Mouse (Mus musculus) heart, embryonic 10.5 days (tissue): ENCODE measurements around the gene Senp5. TPM values are rescaled to one million over a fixed set of nuclear protein-coding genes. Genes with fewer than 3 reads are reported as not detected.
A peak's percentile ranks its signal among the peaks of the same experiment; 100 is the strongest.
"Not testable (repeated sequence)": the region's sequence is repeated elsewhere in the genome, so short reads cannot be mapped to it uniquely, and the experiment has no call there.

Source experiments
- DNase-seq: peaks from one replicate; pipeline ENCODE4 v3.0.0-alpha.2; 2017; ENCODE audit warnings: low spot score
- H3K27ac ChIP-seq: fragments of 300-500 bp; sonication (generic); 2 replicates; pipeline ENCODE4 v1.5.1; 2016; ENCODE audit warnings: mild to moderate bottlenecking
- H3K27me3 ChIP-seq: fragments of 300-500 bp; sonication (generic); 2 replicates; pipeline ENCODE4 v1.6.1; 2016; ENCODE audit warnings: mild to moderate bottlenecking; ENCODE audit not compliant: poor library complexity, insufficient read depth, severe bottlenecking
- H3K36me3 ChIP-seq: fragments of 300-500 bp; sonication (generic); 2 replicates; pipeline ENCODE4 v1.6.1; 2016; ENCODE audit warnings: mild to moderate bottlenecking, moderate library complexity
- H3K4me1 ChIP-seq: fragments of 300-500 bp; sonication (generic); 2 replicates; pipeline ENCODE4 v1.6.1; 2016; ENCODE audit warnings: mild to moderate bottlenecking
- H3K4me3 ChIP-seq: fragments of 300-500 bp; sonication (generic); 2 replicates; pipeline ENCODE4 v1.5.1; 2016; ENCODE audit warnings: mild to moderate bottlenecking, moderate library complexity
- H3K9me3 ChIP-seq: fragments of 300-500 bp; sonication (generic); 2 replicates; pipeline ENCODE4 v1.6.1; 2016; ENCODE audit warnings: mild to moderate bottlenecking, moderate library complexity
- WGBS: fragments of 180-500 bp; shearing (Covaris S2); methylation state at CpG from one replicate; pipeline ENCODE4 v1.1.7; 2016; 5-methylcytosine and 5-hydroxymethylcytosine counted together
- polyA plus RNA-seq: library from polyadenylated mRNA; unstranded; fragments of >200 nt; fragmentation: Nextera tagmentation; extraction: Ambion mirVana; gene quantifications from 2 replicates; pipeline ENCODE4 v1.2.1, GENCODE M21; 2016

The Senp5 gene
- polyA plus RNA-seq, 1 experiment from 2014 or later, result 16.9 TPM

GRCm38 (mm10) chr16:31975258-31975657 is 27.8 kb downstream of the Senp5 start:
- DNase-seq, result no peak
- Histone ChIP-seq H3K36me3 (peaks cover 64% of the 10 kb centered on the region), H3K27ac (no peak overlapping the region), H3K9me3 (no peaks in the 10 kb centered on the region), H3K4me3 (no peak overlapping the region), H3K4me1 (no peaks in the 10 kb centered on the region), H3K27me3 (no peaks in the 10 kb centered on the region)
- 90% methylated on average over 4 of the region's 4 CpGs for WGBS

GRCm38 (mm10) chr16:31963224-31963623 is 39.9 kb downstream of the Senp5 start:
- Histone ChIP-seq H3K4me3 (no peak overlapping the region), H3K36me3 (peaks cover 85% of the 10 kb centered on the region), H3K27me3 (no peaks in the 10 kb centered on the region), H3K4me1 (no peaks in the 10 kb centered on the region), H3K27ac (no peak overlapping the region), H3K9me3 (no peaks in the 10 kb centered on the region)
- DNase-seq, result no peak
- WGBS, result 93% methylated on average over 7 of the region's 7 CpGs

DNA sequence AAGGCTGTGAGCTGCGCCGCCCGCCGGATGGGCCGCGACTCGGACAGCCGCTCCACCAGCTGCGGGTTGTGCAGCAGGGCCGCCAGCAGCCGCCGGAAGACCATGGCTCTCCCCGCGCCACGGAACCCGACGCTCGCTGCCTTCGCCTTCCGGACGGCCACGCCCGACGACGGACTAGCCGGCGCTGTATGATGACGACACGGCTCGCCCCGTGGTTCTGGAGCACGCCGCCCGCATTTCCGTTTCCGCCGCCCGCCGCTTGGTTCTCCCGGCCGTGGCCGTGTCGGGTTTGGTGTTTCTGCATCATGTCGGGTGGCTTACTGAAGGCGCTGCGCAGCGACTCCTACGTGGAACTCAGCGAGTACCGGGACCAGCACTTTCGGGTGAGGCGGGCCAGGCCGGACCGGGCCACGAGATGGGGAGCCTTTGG is 54.7 kb downstream of the Senp5 start, which contains the start of the genes 0610012G03Rik and Ncbp2:
Gene 0610012G03Rik (minus strand): TSS at position 150 of the 430 bp plus-strand sequence.
Gene Ncbp2 (plus strand): TSS at position 169 of the 430 bp plus-strand sequence.
- DNase-seq, result peak; percentile 97
- Histone ChIP-seq H3K36me3 (peaks cover 42% of the 10 kb centered on the region), H3K4me3 (peak within 1 kb of the TSS; percentile 90), H3K4me1 (peaks cover 41% of the 10 kb centered on the region), H3K9me3 (no peaks in the 10 kb centered on the region), H3K27me3 (no peaks in the 10 kb centered on the region), H3K27ac (peak within 1 kb of the TSS; percentile 97)
- WGBS, result under 1% methylated on average over 55 of the region's 55 CpGs

- no peaks in the 10 kb centered on the region for H3K9me3 ChIP-seq
- peaks cover 41% of the 10 kb centered on the region for H3K4me1 ChIP-seq
- H3K36me3 ChIP-seq, result peaks cover 42% of the 10 kb centered on the region
- 0% methylated on average over 38 of the region's 38 CpGs for WGBS
- H3K4me3 ChIP-seq, result peak overlapping the region; percentile 90
- no peaks in the 10 kb centered on the region for H3K27me3 ChIP-seq
- peak overlapping the region; percentile 97 for H3K27ac ChIP-seq
- no peak for DNase-seq
Observed at GRCm38 (mm10) chr16:31947901-31948316, 55.2 kb downstream of the Senp5 start.

GRCm38 (mm10) chr16:31947333-31947732 is 55.8 kb downstream of the Senp5 start:
- H3K27ac ChIP-seq, result peak overlapping the region; percentile 97
- WGBS, result 28% methylated on average over 8 of the region's 8 CpGs
- peak overlapping the region; percentile 90 for H3K4me3 ChIP-seq
- H3K4me1 ChIP-seq, result peaks cover 41% of the 10 kb centered on the region
- H3K9me3 ChIP-seq, result no peaks in the 10 kb centered on the region
- H3K27me3 ChIP-seq, result no peaks in the 10 kb centered on the region
- no peak for DNase-seq
- H3K36me3 ChIP-seq, result peaks cover 39% of the 10 kb centered on the region

DNA sequence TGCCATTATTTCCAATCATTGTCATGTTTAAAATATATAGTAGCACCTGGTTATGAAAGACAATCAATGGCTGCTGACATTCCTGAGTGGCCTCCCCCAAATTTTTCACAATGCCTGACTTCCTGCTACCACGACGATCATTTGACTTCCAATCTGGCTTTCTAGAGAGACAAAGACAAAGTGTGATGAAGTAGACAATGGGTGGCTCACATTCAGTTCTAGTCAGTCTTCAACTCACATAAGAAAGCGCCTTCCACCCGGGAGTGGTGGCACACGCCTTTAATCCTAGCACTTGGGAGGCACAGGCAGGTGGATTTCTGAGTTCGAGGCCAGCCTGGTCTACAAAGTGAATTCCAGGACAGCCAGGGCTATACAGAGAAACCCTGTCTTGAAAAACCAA is 57.1 kb downstream of the Senp5 start:
- H3K4me1 ChIP-seq, result peaks cover 41% of the 10 kb centered on the region
- not testable (repeated sequence) for H3K9me3 ChIP-seq, H3K27ac ChIP-seq, DNase-seq, H3K4me3 ChIP-seq, H3K27me3 ChIP-seq
- WGBS, result 85% methylated on average over 6 of the region's 6 CpGs
- H3K36me3 ChIP-seq, result peaks cover 25% of the 10 kb centered on the region

DNA sequence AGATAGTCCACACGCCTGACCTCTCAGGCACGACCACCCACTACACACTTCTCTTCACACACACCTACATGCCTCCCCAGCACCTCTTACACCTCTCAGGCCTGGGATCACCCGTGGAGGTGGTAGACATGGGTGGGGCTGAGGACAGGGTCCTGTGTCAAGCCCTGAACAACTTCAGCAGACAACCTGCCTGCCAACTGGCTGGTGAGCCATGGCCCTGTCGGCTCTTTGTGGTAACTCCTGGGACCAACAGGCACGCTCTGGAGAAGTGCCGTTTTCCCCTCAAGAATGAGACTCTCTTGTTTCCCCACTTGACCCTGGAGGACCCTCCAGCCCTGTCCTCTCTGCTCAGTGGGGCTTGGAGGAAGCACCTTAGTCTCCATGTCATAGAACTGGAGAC is 57.7 kb downstream of the Senp5 start:
- Histone ChIP-seq H3K27me3 (no peaks in the 10 kb centered on the region), H3K4me1 (peaks cover 41% of the 10 kb centered on the region), H3K9me3 (no peaks in the 10 kb centered on the region), H3K36me3 (peaks cover 19% of the 10 kb centered on the region), H3K4me3 (no peak overlapping the region), H3K27ac (no peak overlapping the region)
- no peak for DNase-seq
- 83% methylated on average over 6 of the region's 6 CpGs for WGBS

DNA sequence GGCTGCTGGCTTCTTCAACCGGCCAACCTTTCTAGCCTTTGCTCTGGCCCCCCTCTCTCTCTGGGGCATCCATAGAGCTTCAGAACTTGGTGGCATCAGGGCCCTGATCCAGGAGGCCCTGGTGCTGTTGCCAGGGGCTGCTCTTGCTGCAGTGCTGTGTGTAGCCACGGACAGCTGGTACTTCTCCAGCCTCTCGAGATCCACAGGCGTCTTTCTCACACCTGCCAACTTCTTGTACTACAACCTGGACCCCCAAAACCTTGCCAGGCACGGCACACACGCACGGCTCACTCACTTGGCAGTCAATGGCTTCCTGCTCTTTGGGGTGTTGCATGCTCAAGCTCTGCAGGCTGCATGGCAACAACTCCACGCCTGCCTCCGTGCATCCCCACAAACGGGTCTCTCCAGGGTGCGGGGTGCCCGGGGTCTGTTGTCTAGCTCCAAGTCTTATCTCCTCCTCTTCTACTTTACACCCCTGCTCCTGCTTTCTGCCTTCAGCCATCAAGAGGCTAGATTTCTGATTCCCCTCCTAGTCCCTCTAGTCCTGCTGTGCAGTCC is 58.3 kb downstream of the Senp5 start:
- peaks cover 14% of the 10 kb centered on the region for H3K36me3 ChIP-seq

GRCm38 (mm10) chr16:31943980-31944379 is 59.1 kb downstream of the Senp5 start:
- Histone ChIP-seq H3K9me3 (no peaks in the 10 kb centered on the region), H3K27ac (no peak overlapping the region), H3K4me1 (peaks cover 35% of the 10 kb centered on the region), H3K36me3 (peaks cover 14% of the 10 kb centered on the region), H3K27me3 (no peaks in the 10 kb centered on the region), H3K4me3 (no peak overlapping the region)
- DNase-seq, result peak; percentile 91
- 5% methylated on average over 10 of the region's 10 CpGs for WGBS

More for the DNA sequence above, 58.3 kb downstream of the Senp5 start:
- WGBS, result 84% methylated on average over 12 of the region's 12 CpGs
- no peak overlapping the region for H3K4me3 ChIP-seq
- H3K27ac ChIP-seq, result no peak overlapping the region
- DNase-seq, result no peak
- no peaks in the 10 kb centered on the region for H3K27me3 ChIP-seq
- H3K4me1 ChIP-seq, result peaks cover 41% of the 10 kb centered on the region
- no peaks in the 10 kb centered on the region for H3K9me3 ChIP-seq

DNA sequence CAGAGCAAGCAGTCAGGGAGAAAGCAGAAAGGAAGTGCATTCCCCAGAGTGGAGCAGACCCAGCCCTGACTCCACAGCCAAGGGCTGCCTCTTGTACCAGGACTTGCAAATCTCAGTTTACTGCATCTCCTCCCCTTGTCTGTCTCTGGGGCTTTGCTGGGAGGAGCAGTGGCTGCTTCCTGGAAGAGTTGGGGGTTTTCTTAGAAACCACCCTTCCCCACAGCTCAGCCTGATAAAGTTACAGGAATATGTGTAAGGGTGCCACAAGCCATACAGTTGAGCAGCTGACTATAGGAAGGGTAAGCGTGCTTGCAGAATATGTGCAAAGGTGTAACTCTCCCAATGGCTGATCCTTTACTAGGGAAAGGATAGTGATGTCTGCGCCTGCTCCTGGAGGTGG is 62.5 kb downstream of the Senp5 start:
- Histone ChIP-seq H3K27me3 (peaks cover 14% of the 10 kb centered on the region), H3K9me3 (no peaks in the 10 kb centered on the region), H3K36me3 (peaks cover 14% of the 10 kb centered on the region), H3K4me1 (peaks cover 20% of the 10 kb centered on the region), H3K4me3 (no peak overlapping the region), H3K27ac (no peak overlapping the region)
- DNase-seq, result no peak
- WGBS, result 57% methylated on average over 2 of the region's 2 CpGs

- H3K27me3 ChIP-seq, result peaks cover 32% of the 10 kb centered on the region
- no peak overlapping the region for H3K27ac ChIP-seq
- DNase-seq, result no peak
- peaks cover 18% of the 10 kb centered on the region for H3K4me1 ChIP-seq
- H3K4me3 ChIP-seq, result no peak overlapping the region
- no peaks in the 10 kb centered on the region for H3K9me3 ChIP-seq
- no peaks in the 10 kb centered on the region for H3K36me3 ChIP-seq
- 71% methylated on average over 6 of the region's 6 CpGs for WGBS
Observed at GRCm38 (mm10) chr16:31938856-31939255, 64.2 kb downstream of the Senp5 start.

DNA sequence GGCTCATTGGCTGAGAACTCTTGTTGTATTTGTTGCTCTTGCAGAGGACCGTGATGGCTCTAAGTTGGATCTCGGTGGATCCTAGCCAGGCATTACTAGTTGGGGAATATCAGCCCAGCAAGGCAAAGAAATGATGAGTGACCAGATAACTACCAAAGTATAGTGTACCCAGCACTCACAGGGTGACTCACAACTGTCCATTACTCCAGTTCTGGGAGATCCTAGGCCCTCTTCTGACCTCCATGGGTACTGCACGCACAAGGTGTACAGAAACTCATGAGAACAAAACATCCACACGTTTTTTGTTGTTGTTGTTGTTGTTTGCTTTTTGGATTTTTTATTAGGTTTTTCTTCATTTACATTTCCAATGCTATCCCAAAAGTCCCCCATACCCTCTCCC is 66.5 kb downstream of the Senp5 start:
- H3K4me1 ChIP-seq, result peaks cover 29% of the 10 kb centered on the region
- H3K4me3 ChIP-seq, result no peak overlapping the region
- no peaks in the 10 kb centered on the region for H3K9me3 ChIP-seq
- DNase-seq, result no peak
- no peaks in the 10 kb centered on the region for H3K36me3 ChIP-seq
- no peak overlapping the region for H3K27ac ChIP-seq
- 78% methylated on average over 4 of the region's 4 CpGs for WGBS
- H3K27me3 ChIP-seq, result peaks cover 52% of the 10 kb centered on the region

GRCm38 (mm10) chr16:31935091-31935979 is 67.8 kb downstream of the Senp5 start:
- H3K4me3 ChIP-seq, result peak overlapping the region; percentile 54
- DNase-seq, result no peak
- peaks cover 64% of the 10 kb centered on the region for H3K27me3 ChIP-seq
- WGBS, result 4% methylated on average over 36 of the region's 36 CpGs
- H3K4me1 ChIP-seq, result peaks cover 29% of the 10 kb centered on the region
- H3K9me3 ChIP-seq, result no peaks in the 10 kb centered on the region
- no peaks in the 10 kb centered on the region for H3K36me3 ChIP-seq
- no peak overlapping the region for H3K27ac ChIP-seq
